Mouse (Mus musculus) lung, postnatal 25 days (tissue): Measurements from ENCODE around the gene Dcun1d4.

Experiments used
- DNase-seq: peaks from one replicate; pipeline ENCODE4 v3.0.0; 2022; ENCODE audit warnings: low spot score

Dcun1d4 gene

GRCm38 (mm10) chr5:73598943-73599695, 118.3 kb downstream of the Dcun1d4 start:
- DNase-seq: no peak

- DNase-seq: no peak
These were observed 119.2 kb downstream of the Dcun1d4 start for GRCm38 (mm10) chr5:73599991-73600390.

- DNase-seq: no peak
These were observed 120.6 kb downstream of the Dcun1d4 start for GRCm38 (mm10) chr5:73601361-73601763.

GRCm38 (mm10) chr5:73602865-73603264, 122.1 kb downstream of the Dcun1d4 start:
- no peak for DNase-seq

- DNase-seq: no peak
These were observed 123.7 kb downstream of the Dcun1d4 start for GRCm38 (mm10) chr5:73604542-73604941.

- no peak for DNase-seq
These were observed 124.2 kb downstream of the Dcun1d4 start for GRCm38 (mm10) chr5:73604964-73605363.
